Comparison of ENCODE assay signal across 13 mouse cellular contexts in the genomic region with DNA sequence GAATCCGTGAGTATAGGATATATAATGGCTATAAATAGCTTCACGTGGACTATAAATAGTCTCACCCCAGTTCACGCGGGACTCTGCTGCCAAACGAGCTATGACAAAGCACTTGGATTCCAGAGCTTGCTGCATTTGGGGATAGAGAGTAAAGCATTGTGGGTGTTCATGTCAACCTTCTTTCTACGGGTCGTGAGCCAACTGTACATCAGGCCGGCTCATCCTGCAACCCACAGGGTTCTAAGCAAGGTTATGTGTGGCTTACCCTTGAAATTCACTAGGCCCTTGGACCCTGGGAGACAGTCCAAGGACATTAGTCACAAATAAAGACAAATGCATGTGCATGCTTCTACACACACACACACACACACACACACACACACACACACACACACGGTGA. TPM values are rescaled to one million over a fixed set of nuclear protein-coding genes. Genes with fewer than 3 reads are reported as not detected.
DNase-seq lines count a peak whose midpoint lies in the region; ATAC-seq and TF ChIP-seq lines count a peak whose summit lies in the region.
"Had no signal": no experiment of that assay in that cellular context is flagged by ENCODE, and none has a peak within 500 bp of the region (broad histone marks: within the 10 kb centered on the region; RNA-seq: fewer than 3 reads in every experiment).

No protein-coding gene starts in this region.

- ATAC-seq in intestine, embryonic 16.5 days: 0 out of 2 replicates have a peak, but pooled peaks have one; percentile 23
- no peak for ATAC-seq in intestine, postnatal 0 days
- ATAC-seq: hindbrain, postnatal 0 days had no signal

- no peak overlapping the region for H3K4me3 ChIP-seq in intestine, embryonic 16.5 days (ENCODE audit: low read length)
- no peak overlapping the region for H3K4me3 ChIP-seq in intestine, postnatal 0 days (ENCODE audit: low read depth, low read length)
- H3K4me3 ChIP-seq in thymus, adult 2 months (ENCODE audit: control insufficient read depth, insufficient read depth, low read length): no peak overlapping the region
- H3K4me3 ChIP-seq: embryonic facial prominence, embryonic 15.5 days; megakaryocyte, embryonic 14.5 days had no signal

- no peak for TF ChIP-seq POLR2A in thymus, adult 2 months (IDR thresholded peaks at IDR 0.05; ENCODE audit: control insufficient read depth, extremely low read depth, insufficient read depth, low read length, poor library complexity)

- H3K9ac ChIP-seq in intestine, embryonic 16.5 days (ENCODE audit: low read depth, low read length): no peak overlapping the region
- H3K9ac ChIP-seq in intestine, postnatal 0 days (ENCODE audit: low read depth, low read length): no peak overlapping the region
- H3K9ac ChIP-seq: embryonic facial prominence, embryonic 15.5 days had no signal

- H3K9me3 ChIP-seq in intestine, embryonic 16.5 days (ENCODE audit: control insufficient read depth, low read length): no peaks in the 10 kb centered on the region
- no peaks in the 10 kb centered on the region for H3K9me3 ChIP-seq in intestine, postnatal 0 days (ENCODE audit: control insufficient read depth)
- H3K9me3 ChIP-seq: embryonic facial prominence, embryonic 15.5 days; megakaryocyte, embryonic 14.5 days had no signal

- H3K4me1 ChIP-seq in intestine, embryonic 16.5 days (ENCODE audit: control insufficient read depth, insufficient read depth, low read length): peaks cover 18% of the 10 kb centered on the region
- H3K4me1 ChIP-seq in intestine, postnatal 0 days (replicated peaks; ENCODE audit: control insufficient read depth, insufficient read depth, low read length): no peaks in the 10 kb centered on the region
- H3K4me1 ChIP-seq in thymus, adult 2 months (replicated peaks; ENCODE audit: control insufficient read depth, insufficient read depth, low read length): peaks cover 46% of the 10 kb centered on the region

- H3K4me2 ChIP-seq in intestine, embryonic 16.5 days (ENCODE audit: low read depth, low read length): no peak overlapping the region
- no peak overlapping the region for H3K4me2 ChIP-seq in intestine, postnatal 0 days (replicated peaks; ENCODE audit: low read depth)
- H3K4me2 ChIP-seq: embryonic facial prominence, embryonic 15.5 days had no signal

- peak; percentile 62 for DNase-seq in adrenal gland, postnatal 10 days
- DNase-seq in heart, adult 8-10 months (ENCODE audit: low spot score): peak; percentile 58
- peak; percentile 56 for DNase-seq in heart, postnatal 4 days
- no peak for DNase-seq in retina, postnatal 1 day
- DNase-seq in lung, postnatal 10 days: no peak
- no peak for DNase-seq in thymus, adult 2 months
- DNase-seq: lung, adult 2 months; spleen, adult 18-20 months had no signal

- H3K27ac ChIP-seq in intestine, embryonic 16.5 days (ENCODE audit: low read length): no peak overlapping the region
- no peak overlapping the region for H3K27ac ChIP-seq in intestine, postnatal 0 days (ENCODE audit: low read depth, low read length)
- no peak overlapping the region for H3K27ac ChIP-seq in thymus, adult 2 months (ENCODE audit: control insufficient read depth, insufficient read depth, low read length)
- H3K27ac ChIP-seq: embryonic facial prominence, embryonic 15.5 days; hindbrain, postnatal 0 days had no signal

- no peaks in the 10 kb centered on the region for H3K27me3 ChIP-seq in intestine, embryonic 16.5 days (replicated peaks; ENCODE audit: control insufficient read depth, insufficient read depth, low read length)
- no peaks in the 10 kb centered on the region for H3K27me3 ChIP-seq in intestine, postnatal 0 days (replicated peaks; ENCODE audit: control insufficient read depth, insufficient read depth, low read length)
- H3K27me3 ChIP-seq in thymus, adult 2 months (ENCODE audit: control insufficient read depth, insufficient read depth, low read length): no peaks in the 10 kb centered on the region
- H3K27me3 ChIP-seq: embryonic facial prominence, embryonic 15.5 days; megakaryocyte, embryonic 14.5 days had no signal

- H3K36me3 ChIP-seq in intestine, embryonic 16.5 days (ENCODE audit: control insufficient read depth, insufficient read depth, low read length): no peaks in the 10 kb centered on the region
- H3K36me3 ChIP-seq in intestine, postnatal 0 days (ENCODE audit: control insufficient read depth, insufficient read depth): no peaks in the 10 kb centered on the region
- H3K36me3 ChIP-seq in thymus, adult 2 months (ENCODE audit: control insufficient read depth, insufficient read depth, low read length): no peaks in the 10 kb centered on the region
- H3K36me3 ChIP-seq: embryonic facial prominence, embryonic 15.5 days had no signal

- 38% methylated on average over 9 of the region's 9 CpGs for WGBS in intestine, embryonic 16.5 days
- 41% methylated on average over 9 of the region's 9 CpGs for WGBS in intestine, postnatal 0 days
- WGBS in thymus, adult 2 months: 75% methylated on average over 9 of the region's 9 CpGs

- TF ChIP-seq CTCF in intestine, postnatal 0 days (IDR thresholded peaks at IDR 0.05; ENCODE audit: low read depth): no peak
- no peak for TF ChIP-seq CTCF in thymus, adult 2 months (IDR thresholded peaks at IDR 0.05; ENCODE audit: borderline replicate concordance, control insufficient read depth, extremely low read depth, insufficient read depth, low read length, poor library complexity)

RNA-seq across cellular contexts. Expression of gene Arl6ip4, which starts 55.9 kb away (rescaled TPM):
- 78.1 and 84.8 TPM in 2 replicates for polyA plus RNA-seq in intestine, embryonic 16.5 days (2015; fragmentation: Nextera tagmentation; extraction: Ambion mirVana)
- polyA plus RNA-seq in intestine, postnatal 0 days (2015; fragmentation: Nextera tagmentation; extraction: Ambion mirVana): 75.5 and 76.9 TPM in 2 replicates
- total RNA-seq in adrenal gland, postnatal 10 days (2021): 10 to 100 TPM; 56.0 to 58.1 TPM
- total RNA-seq in heart, adult 8-10 months (2022): 10 to 100 TPM; 34.8 to 38.4 (median 37.4) TPM
- 10 to 100 TPM; 55.1 to 68.4 TPM for total RNA-seq in heart, postnatal 4 days (2021)
- polyA plus RNA-seq in thymus, adult 2 months (2012; rRNA removed): 50.8 and 53.5 TPM in 2 replicates

RNA-seq across cellular contexts. Expression of gene Ogfod2, which starts 59.7 kb away (rescaled TPM):
- polyA plus RNA-seq in intestine, embryonic 16.5 days (2015; fragmentation: Nextera tagmentation; extraction: Ambion mirVana): 30.5 and 33.6 TPM in 2 replicates
- polyA plus RNA-seq in intestine, postnatal 0 days (2015; fragmentation: Nextera tagmentation; extraction: Ambion mirVana): 21.3 and 25.0 TPM in 2 replicates
- 10 to 100 TPM; 31.1 to 36.6 TPM for total RNA-seq in adrenal gland, postnatal 10 days (2021)
- 10 to 100 TPM; 14.1 to 20.7 (median 19.2) TPM for total RNA-seq in heart, adult 8-10 months (2022)
- total RNA-seq in heart, postnatal 4 days (2021): 10 to 100 TPM; 10.2 to 11.9 TPM
- 87.7 and 88.9 TPM in 2 replicates for polyA plus RNA-seq in thymus, adult 2 months (2012; rRNA removed)

Comparison
In these comparisons a context has a peak if more than half of its experiments do, and no peak if none do; other contexts are left out.
1. DNase-seq: peak in adrenal gland, postnatal 10 days (single experiment), heart, adult 8-10 months (single experiment) and heart, postnatal 4 days (single experiment); none in retina, postnatal 1 day (single experiment), lung, postnatal 10 days (single experiment) and thymus, adult 2 months (single experiment).